Mouse (Mus musculus) left cerebral cortex, adult 6 months (tissue): ENCODE results near the gene Oosp3. TPM values are rescaled to one million over a fixed set of nuclear protein-coding genes. Genes with fewer than 3 reads are reported as not detected.

ENCODE experiments used
- long read RNA-seq, 2 experiments: library from polyadenylated mRNA; unstranded; transcript quantifications; one replicate each; pipeline ENCODE4 v2.0.0; 2019 to 2020
- polyA plus RNA-seq: library from polyadenylated mRNA; unstranded; fragments of <200 nt; fragmentation: Nextera tagmentation; gene quantifications from 2 replicates; pipeline ENCODE4 v1.2.3, GENCODE M21; 2021

Gene Oosp3
- not detected in 2 replicates for polyA plus RNA-seq
- long read RNA-seq, experiment 1 = 0 reads
- long read RNA-seq, experiment 2 = 0 reads

GRCm38 (mm10) chr19:11696755-11697154 lies at the start of gene Oosp3:
Oosp3 (plus strand) TSS chr19:11697055.

GRCm38 (mm10) chr19:11660459-11660858 lies 36.4 kb upstream of the Oosp3 start, which contains the start of gene Oosp2:
Oosp2 (minus strand) TSS chr19:11660559.

GRCm38 (mm10) chr19:11690839-11691238 lies 6.0 kb upstream of the Oosp3 start, which contains the start of gene Oosp1:
Oosp1 (minus strand) TSS chr19:11691150.

GRCm38 (mm10) chr19:11747298-11747697 lies 50.4 kb downstream of the Oosp3 start, which contains the start of gene Gif:
Gif (plus strand) TSS chr19:11747554.

Other genes with a start within 250 kb of the Oosp3 start
- gene Ms4a6c, start 227.7 kb upstream of the Oosp3 start, polyA plus RNA-seq = 0.59 and 0.72 TPM in 2 replicates
- 0.28 and 0.63 TPM in 2 replicates for gene Gm8369, start 211.1 kb upstream of the Oosp3 start, polyA plus RNA-seq
- 1.2 and 2.2 TPM in 2 replicates for gene Ms4a6b, start 180.5 kb upstream of the Oosp3 start, polyA plus RNA-seq
- gene Ms4a4d, start 160.3 kb upstream of the Oosp3 start, polyA plus RNA-seq = not detected in 2 replicates
- gene Ms4a6d, start 92.2 kb upstream of the Oosp3 start, polyA plus RNA-seq = 1.7 and 1.8 TPM in 2 replicates
- not detected in 2 replicates for gene Ms4a2, start 73.3 kb upstream of the Oosp3 start, polyA plus RNA-seq
- not detected in 2 replicates for gene Ms4a3, start 56.2 kb upstream of the Oosp3 start, polyA plus RNA-seq
- not detected in 2 replicates for gene Oosp2, start 36.5 kb upstream of the Oosp3 start, polyA plus RNA-seq
- not detected in 2 replicates for gene Oosp1, start 5.9 kb upstream of the Oosp3 start, polyA plus RNA-seq
- gene Gif, start 50.5 kb downstream of the Oosp3 start, polyA plus RNA-seq = not detected in 2 replicates
- 62.4 and 67.6 TPM in 2 replicates for gene Mrpl16, start 73.3 kb downstream of the Oosp3 start, polyA plus RNA-seq
- 8.8 and 15.1 TPM in 2 replicates for gene Stx3, start 122.3 kb downstream of the Oosp3 start, polyA plus RNA-seq
- gene Olfr1417, start 142.2 kb downstream of the Oosp3 start, polyA plus RNA-seq = not detected in 2 replicates
- gene Olfr1418, start 164.0 kb downstream of the Oosp3 start, polyA plus RNA-seq = not detected in 2 replicates
- gene Olfr1419, start 178.1 kb downstream of the Oosp3 start, polyA plus RNA-seq = not detected in 2 replicates
- not detected in 2 replicates for gene Olfr1420, start 189.5 kb downstream of the Oosp3 start, polyA plus RNA-seq
- gene Patl1, start 215.3 kb downstream of the Oosp3 start, polyA plus RNA-seq = 2.6 and 3.0 TPM in 2 replicates